Mouse (Mus musculus) kidney, embryonic 16.5 days (tissue): ENCODE data around the gene 4930432K21Rik. TPM values are rescaled to one million over a fixed set of nuclear protein-coding genes. Genes with fewer than 3 reads are reported as not detected.

Experiments used
- ATAC-seq: fragments of 200-750 bp; cut with Nextera tagmentation; 2 replicates; pipeline ENCODE4 v1.8.0; 2017; ENCODE audit warnings: moderate TSS enrichment; ENCODE audit not compliant: low FRiP score, low TSS enrichment
- H3K27ac ChIP-seq: fragments of 300-500 bp; sonication (generic); 2 replicates; pipeline ENCODE4 v1.5.1; 2014; ENCODE audit warnings: low read length
- H3K27me3 ChIP-seq: fragments of 300-500 bp; sonication (generic); 2 replicates; pipeline ENCODE4 v1.6.1; 2014; ENCODE audit warnings: low read length, control low read depth, mixed read lengths; ENCODE audit not compliant: insufficient read depth
- H3K36me3 ChIP-seq: fragments of 300-500 bp; sonication (generic); 2 replicates; pipeline ENCODE4 v1.6.1; 2014; ENCODE audit warnings: low read length, control low read depth, mixed read lengths; ENCODE audit not compliant: insufficient read depth
- H3K4me1 ChIP-seq: fragments of 300-500 bp; sonication (generic); 2 replicates; pipeline ENCODE4 v1.6.1; 2014; ENCODE audit warnings: low read length, control low read depth, mixed read lengths; ENCODE audit not compliant: insufficient read depth
- H3K4me2 ChIP-seq: fragments of 300-500 bp; sonication (generic); replicated peaks from 2 replicates; pipeline ENCODE4 v1.6.1; 2014; ENCODE audit warnings: low read depth, low read length
- H3K4me3 ChIP-seq: fragments of 300-500 bp; sonication (generic); 2 replicates; pipeline ENCODE4 v1.5.1; 2014; ENCODE audit warnings: mild to moderate bottlenecking, low read length
- H3K9ac ChIP-seq: fragments of 300-500 bp; sonication (generic); replicated peaks from 2 replicates; pipeline ENCODE4 v1.6.1; 2014; ENCODE audit warnings: low read length
- H3K9me3 ChIP-seq: fragments of 300-500 bp; sonication (generic); 2 replicates; pipeline ENCODE4 v1.6.1; 2016; ENCODE audit warnings: low read length, control low read depth
- WGBS: fragments of 180-500 bp; shearing (Covaris S2); extraction: QIAGEN DNeasy Blood & Tissue Kit; methylation state at CpG from one replicate; pipeline ENCODE4 v1.1.7; 2014; 5-methylcytosine and 5-hydroxymethylcytosine counted together
- polyA plus RNA-seq: library from polyadenylated mRNA; unstranded; fragments of >200 nt; fragmentation: Nextera tagmentation; extraction: Ambion mirVana; gene quantifications from 2 replicates; pipeline ENCODE4 v1.2.1, GENCODE M21; 2015

4930432K21Rik gene
- polyA plus RNA-seq, 1 experiment from 2014 or later, result 1.7 TPM

GRCm38 (mm10) chr8:84187065-84187755 is 39.4 kb downstream of the 4930432K21Rik start:
- Histone ChIP-seq H3K27me3 (no peaks in the 10 kb centered on the region), H3K36me3 (no peaks in the 10 kb centered on the region), H3K9ac (peak overlapping the region; percentile 46), H3K27ac (0 out of 2 replicates have a peak overlapping the region, but pooled peaks have one; percentile 1), H3K4me1 (peaks cover 36% of the 10 kb centered on the region), H3K4me3 (peak overlapping the region; percentile 41), H3K4me2 (peak overlapping the region; percentile 64), H3K9me3 (no peaks in the 10 kb centered on the region)
- ATAC-seq, result peak; percentile 21; the same call in 1 of the 2 replicates
- WGBS, result 3% methylated on average over 21 of the region's 21 CpGs

GRCm38 (mm10) chr8:84188671-84189070 is 40.8 kb downstream of the 4930432K21Rik start:
- H3K4me1 ChIP-seq, result peaks cover 34% of the 10 kb centered on the region
- WGBS, result 83% methylated on average over 10 of the region's 10 CpGs
- H3K9ac ChIP-seq, result no peak overlapping the region
- no peaks in the 10 kb centered on the region for H3K9me3 ChIP-seq
- no peak for ATAC-seq
- no peaks in the 10 kb centered on the region for H3K27me3 ChIP-seq
- no peak overlapping the region for H3K4me3 ChIP-seq
- H3K4me2 ChIP-seq, result no peak overlapping the region
- H3K27ac ChIP-seq, result no peak overlapping the region
- H3K36me3 ChIP-seq, result no peaks in the 10 kb centered on the region

DNA sequence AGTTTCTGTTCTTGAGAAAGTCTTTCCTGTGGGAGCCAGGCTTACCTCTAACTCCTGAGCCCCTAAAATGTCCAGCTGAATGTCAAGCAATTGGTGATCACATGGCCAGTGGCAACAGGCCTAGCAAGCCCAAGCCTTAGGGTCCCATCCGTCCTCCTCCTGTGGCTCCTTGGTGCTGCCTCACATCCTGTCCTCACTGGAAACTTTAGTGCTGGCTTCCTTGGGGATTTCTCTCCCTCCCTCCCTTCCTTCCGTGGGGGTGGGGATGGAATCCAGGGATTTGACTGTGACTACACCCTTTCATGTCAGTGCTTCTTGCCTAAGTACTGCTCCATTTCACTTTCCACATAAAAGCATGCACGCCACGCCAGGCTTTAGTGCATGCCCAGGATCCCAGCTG is 41.8 kb downstream of the 4930432K21Rik start:
- H3K27ac ChIP-seq, result peak overlapping the region; percentile 43

GRCm38 (mm10) chr8:84190191-84190867 is 42.5 kb downstream of the 4930432K21Rik start:
- 89% methylated on average over 7 of the region's 7 CpGs for WGBS
- H3K27ac ChIP-seq, result no peak overlapping the region; the same call in 1 of the 2 replicates

More for the DNA sequence above, 41.8 kb downstream of the 4930432K21Rik start:
- Histone ChIP-seq H3K36me3 (no peaks in the 10 kb centered on the region), H3K4me1 (peaks cover 26% of the 10 kb centered on the region), H3K9ac (no peak overlapping the region), H3K4me2 (no peak overlapping the region), H3K9me3 (no peaks in the 10 kb centered on the region), H3K27me3 (no peaks in the 10 kb centered on the region), H3K4me3 (no peak overlapping the region)
- 53% methylated on average over 4 of the region's 4 CpGs for WGBS
- no peak for ATAC-seq

DNA sequence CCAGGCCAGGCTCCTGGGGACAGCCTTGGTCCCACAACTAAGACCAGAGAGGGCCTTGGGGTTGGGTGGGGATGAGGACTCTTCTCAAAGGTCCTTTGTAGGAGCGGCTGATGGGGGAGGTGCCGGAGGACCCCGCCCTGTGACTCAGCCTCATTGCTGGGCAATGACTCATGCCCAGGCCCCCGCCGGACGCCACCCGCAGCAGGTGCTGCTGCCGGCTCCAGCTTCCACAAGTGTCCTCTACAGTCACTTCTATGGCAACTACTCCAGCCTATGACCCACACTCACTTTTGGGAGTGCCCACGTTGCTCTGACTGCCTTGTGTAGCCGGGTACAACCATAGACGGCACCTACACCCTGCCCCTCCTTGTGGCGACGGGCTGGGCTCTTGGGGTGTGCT is 44.2 kb downstream of the 4930432K21Rik start:
- Histone ChIP-seq H3K27me3 (no peaks in the 10 kb centered on the region), H3K4me2 (peak overlapping the region; percentile 54), H3K27ac (peak overlapping the region; percentile 81), H3K4me1 (peaks cover 20% of the 10 kb centered on the region), H3K9me3 (no peaks in the 10 kb centered on the region), H3K4me3 (peak overlapping the region; percentile 30; the same call in 1 of the 2 replicates), H3K36me3 (no peaks in the 10 kb centered on the region), H3K9ac (peak overlapping the region; percentile 48)
- 22% methylated on average over 13 of the region's 13 CpGs for WGBS
- ATAC-seq, result peak; percentile 69

More at GRCm38 (mm10) chr8:84190191-84190867, 42.5 kb downstream of the 4930432K21Rik start:
- ATAC-seq, result no peak
- Histone ChIP-seq H3K9ac (no peak overlapping the region), H3K9me3 (no peaks in the 10 kb centered on the region), H3K27me3 (no peaks in the 10 kb centered on the region), H3K4me3 (no peak overlapping the region), H3K4me1 (peaks cover 24% of the 10 kb centered on the region), H3K4me2 (no peak overlapping the region), H3K36me3 (no peaks in the 10 kb centered on the region)

- Histone ChIP-seq H3K27ac (peak overlapping the region; percentile 81), H3K9me3 (no peaks in the 10 kb centered on the region), H3K36me3 (no peaks in the 10 kb centered on the region), H3K4me2 (peak overlapping the region; percentile 54), H3K9ac (peak overlapping the region; percentile 48), H3K4me1 (peaks cover 18% of the 10 kb centered on the region), H3K4me3 (peak overlapping the region; percentile 30), H3K27me3 (no peaks in the 10 kb centered on the region)
- ATAC-seq, result peak; percentile 58; the same call in 1 of the 2 replicates
- WGBS, result 4% methylated on average over 33 of the region's 33 CpGs
Observed at GRCm38 (mm10) chr8:84192555-84192954, 44.7 kb downstream of the 4930432K21Rik start.

DNA sequence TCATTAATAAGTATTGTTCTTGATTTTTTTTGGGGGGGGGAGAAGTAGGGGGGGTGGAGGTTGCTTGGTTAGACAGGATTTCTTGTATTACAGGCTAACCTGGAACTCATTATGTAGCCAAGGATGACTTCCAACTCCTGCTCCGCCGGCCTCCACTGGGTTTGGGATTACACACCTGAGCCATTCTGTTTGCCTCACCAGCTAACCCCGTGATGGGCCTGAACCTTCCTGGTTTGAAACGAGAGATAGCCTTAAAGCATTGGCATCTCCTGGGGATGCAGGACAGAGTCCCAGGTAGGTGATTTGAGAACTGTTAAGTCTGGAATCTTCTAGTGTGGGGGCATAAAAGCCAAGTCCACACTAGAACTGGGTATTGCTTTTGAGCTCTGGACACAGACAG is 45.3 kb downstream of the 4930432K21Rik start:
- Histone ChIP-seq H3K27ac (no peak overlapping the region), H3K4me2 (no peak overlapping the region)

DNA sequence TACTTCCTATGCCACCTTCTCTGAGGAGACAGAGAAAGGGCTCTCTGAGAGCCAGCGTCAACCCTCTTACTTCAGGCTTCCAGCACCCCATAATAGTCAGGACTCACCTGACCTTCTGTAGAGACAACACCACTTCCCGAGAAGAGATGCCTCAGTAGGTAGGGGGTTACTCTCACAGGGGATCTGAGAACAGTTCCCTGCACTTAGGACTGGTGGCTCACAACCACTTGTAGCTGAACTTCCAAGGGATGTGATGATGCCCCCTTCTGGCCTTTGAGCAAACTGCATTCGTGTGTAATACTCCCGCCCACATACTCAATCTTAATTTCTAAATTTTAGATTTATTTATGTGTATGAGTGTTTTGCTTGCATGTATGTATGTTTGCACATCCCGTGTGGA is 45.7 kb downstream of the 4930432K21Rik start:
- H3K36me3 ChIP-seq, result no peaks in the 10 kb centered on the region
- 81% methylated on average over 5 of the region's 5 CpGs for WGBS

More for the DNA sequence above, 45.3 kb downstream of the 4930432K21Rik start:
- 72% methylated on average over 4 of the region's 4 CpGs for WGBS
- H3K27me3 ChIP-seq, result no peaks in the 10 kb centered on the region
- no peaks in the 10 kb centered on the region for H3K9me3 ChIP-seq
- ATAC-seq, result no peak
- H3K4me1 ChIP-seq, result peaks cover 24% of the 10 kb centered on the region
- H3K36me3 ChIP-seq, result no peaks in the 10 kb centered on the region
- H3K9ac ChIP-seq, result no peak overlapping the region
- H3K4me3 ChIP-seq, result no peak overlapping the region

DNA sequence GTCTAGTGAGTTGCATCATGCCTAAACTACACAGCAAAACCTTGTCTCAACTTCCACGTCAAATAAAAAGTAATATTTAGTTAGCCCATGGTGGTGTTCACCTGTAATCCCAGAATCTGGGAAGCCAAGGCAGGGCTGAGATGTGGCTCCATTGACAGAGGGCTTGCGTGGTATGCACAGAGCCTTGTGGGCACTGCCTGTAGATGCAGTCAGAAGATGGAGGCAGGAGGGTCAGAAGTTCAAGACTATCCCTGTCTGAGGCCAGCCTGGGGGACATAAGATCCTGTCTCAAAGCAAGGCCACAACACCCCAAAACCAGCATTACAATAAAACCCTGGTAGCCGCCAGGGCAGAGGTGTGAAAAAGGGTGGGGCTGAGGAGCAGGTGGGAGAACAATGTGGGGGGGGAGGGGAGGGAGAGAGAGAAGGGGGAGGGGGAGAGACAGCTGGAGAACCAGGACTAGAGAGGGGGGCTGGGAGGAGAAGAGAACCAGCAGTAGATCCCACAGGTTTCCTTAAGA is 46.5 kb downstream of the 4930432K21Rik start:
- Histone ChIP-seq H3K27ac (no peak overlapping the region), H3K9me3 (no peaks in the 10 kb centered on the region), H3K9ac (no peak overlapping the region), H3K27me3 (no peaks in the 10 kb centered on the region), H3K4me3 (no peak overlapping the region), H3K4me2 (no peak overlapping the region), H3K36me3 (no peaks in the 10 kb centered on the region), H3K4me1 (peaks cover 35% of the 10 kb centered on the region)
- 74% methylated on average over 3 of the region's 3 CpGs for WGBS
- ATAC-seq, result no peak

More for the DNA sequence above, 45.7 kb downstream of the 4930432K21Rik start:
- Histone ChIP-seq H3K9ac (no peak overlapping the region), H3K27me3 (no peaks in the 10 kb centered on the region), H3K27ac (no peak overlapping the region), H3K4me3 (no peak overlapping the region), H3K4me1 (peaks cover 28% of the 10 kb centered on the region), H3K9me3 (no peaks in the 10 kb centered on the region), H3K4me2 (no peak overlapping the region)
- ATAC-seq, result no peak
